Mouse (Mus musculus) hindbrain, embryonic 14.5 days (tissue): ENCODE data around the gene Sp8. TPM values are rescaled to one million over a fixed set of nuclear protein-coding genes. Genes with fewer than 3 reads are reported as not detected.

Experiments
- ATAC-seq: fragments of 200-750 bp; cut with Nextera tagmentation; 2 replicates; pipeline ENCODE4 v1.8.0; 2017; ENCODE audit warnings: moderate number of reproducible peaks, mild to moderate bottlenecking, moderate TSS enrichment, moderate library complexity; ENCODE audit not compliant: low FRiP score
- DNase-seq: peaks from one replicate; pipeline ENCODE4 v3.0.0-alpha.2; 2015; ENCODE audit warnings: low spot score
- H3K27ac ChIP-seq: fragments of 300-500 bp; sonication (generic); 2 replicates; pipeline ENCODE4 v1.5.1; 2014; ENCODE audit warnings: mild to moderate bottlenecking, moderate library complexity
- H3K27me3 ChIP-seq: fragments of 300-500 bp; sonication (generic); 2 replicates; pipeline ENCODE4 v1.6.1; 2014; ENCODE audit warnings: mild to moderate bottlenecking, low read length, mixed read lengths; ENCODE audit not compliant: control insufficient read depth, insufficient read depth
- H3K36me3 ChIP-seq: fragments of 300-500 bp; sonication (generic); replicated peaks from 2 replicates; pipeline ENCODE4 v1.6.1; 2014; ENCODE audit not compliant: control insufficient read depth, insufficient read depth
- H3K4me1 ChIP-seq: fragments of 300-500 bp; sonication (generic); replicated peaks from 2 replicates; pipeline ENCODE4 v1.6.1; 2014; ENCODE audit warnings: antibody characterized with exemption, low read length, mixed read lengths; ENCODE audit not compliant: control insufficient read depth, insufficient read depth
- H3K4me2 ChIP-seq: fragments of 300-500 bp; sonication (generic); replicated peaks from 2 replicates; pipeline ENCODE4 v1.6.1; 2014; ENCODE audit warnings: mild to moderate bottlenecking, moderate library complexity
- H3K4me3 ChIP-seq: fragments of 300-500 bp; sonication (generic); replicated peaks from 2 replicates; pipeline ENCODE4 v1.5.1; 2014; ENCODE audit warnings: mild to moderate bottlenecking, low read length
- H3K9ac ChIP-seq: fragments of 300-500 bp; sonication (generic); 2 replicates; pipeline ENCODE4 v1.6.1; 2014
- H3K9me3 ChIP-seq: fragments of 300-500 bp; sonication (generic); 2 replicates; pipeline ENCODE4 v1.6.1; 2016; ENCODE audit warnings: low read length; ENCODE audit not compliant: control insufficient read depth
- WGBS: fragments of 180-500 bp; shearing (Covaris S2); extraction: QIAGEN DNeasy Blood & Tissue Kit; methylation state at CpG from one replicate; pipeline ENCODE4 v1.1.7; 2014; 5-methylcytosine and 5-hydroxymethylcytosine counted together
- polyA plus RNA-seq: library from polyadenylated mRNA; unstranded; fragments of >200 nt; fragmentation: Nextera tagmentation; extraction: Ambion mirVana; gene quantifications from 2 replicates; pipeline ENCODE4 v1.2.1, GENCODE M21; 2014

The Sp8 gene
- polyA plus RNA-seq, 1 experiment from 2014 or later, result 3.3 TPM

- no peak for ATAC-seq
These were observed 5.8 kb upstream of the Sp8 start for GRCm38 (mm10) chr12:118840301-118840700.

GRCm38 (mm10) chr12:118840861-118841260 is 5.3 kb upstream of the Sp8 start:
- H3K9ac ChIP-seq, result no peak overlapping the region
- ATAC-seq (no peak; the same call in 1 of the 2 replicates), DNase-seq (no peak)
- H3K27ac ChIP-seq, result no peak overlapping the region
- no peak overlapping the region for H3K4me2 ChIP-seq
- H3K4me1 ChIP-seq, result peaks cover 9% of the 10 kb centered on the region
- H3K9me3 ChIP-seq, result no peaks in the 10 kb centered on the region
- H3K27me3 ChIP-seq, result peaks cover 97% of the 10 kb centered on the region
- no peak overlapping the region for H3K4me3 ChIP-seq
- WGBS, result 4% methylated on average over 12 of the region's 12 CpGs
- no peaks in the 10 kb centered on the region for H3K36me3 ChIP-seq

More at GRCm38 (mm10) chr12:118840301-118840700, 5.8 kb upstream of the Sp8 start:
- no peak for DNase-seq
- Histone ChIP-seq H3K4me3 (no peak overlapping the region), H3K27me3 (peaks cover 96% of the 10 kb centered on the region), H3K4me2 (peak overlapping the region; percentile 19; the same call in 1 of the 2 replicates), H3K9ac (no peak overlapping the region), H3K9me3 (no peaks in the 10 kb centered on the region), H3K4me1 (peaks cover 9% of the 10 kb centered on the region), H3K27ac (no peak overlapping the region), H3K36me3 (no peaks in the 10 kb centered on the region)
- WGBS, result 1% methylated on average over 15 of the region's 15 CpGs

GRCm38 (mm10) chr12:118841381-118841922 is 4.7 kb upstream of the Sp8 start:
- 8% methylated on average over 5 of the region's 5 CpGs for WGBS
- Histone ChIP-seq H3K36me3 (no peaks in the 10 kb centered on the region), H3K27ac (no peak overlapping the region), H3K4me1 (peaks cover 8% of the 10 kb centered on the region), H3K9ac (no peak overlapping the region), H3K4me2 (no peak overlapping the region), H3K4me3 (no peak overlapping the region), H3K27me3 (peaks cover 97% of the 10 kb centered on the region), H3K9me3 (no peaks in the 10 kb centered on the region)
- no peak for ATAC-seq
- DNase-seq, result no peak

GRCm38 (mm10) chr12:118841971-118842550 is 4.1 kb upstream of the Sp8 start:
- H3K27me3 ChIP-seq, result peaks cover 97% of the 10 kb centered on the region
- no peak overlapping the region for H3K4me2 ChIP-seq
- H3K9me3 ChIP-seq, result no peaks in the 10 kb centered on the region
- H3K36me3 ChIP-seq, result no peaks in the 10 kb centered on the region
- no peak overlapping the region for H3K27ac ChIP-seq
- H3K4me1 ChIP-seq, result peaks cover 8% of the 10 kb centered on the region; the same call in 1 of the 2 replicates
- ATAC-seq (no peak), DNase-seq (no peak)
- no peak overlapping the region for H3K4me3 ChIP-seq
- 16% methylated on average over 6 of the region's 6 CpGs for WGBS
- no peak overlapping the region for H3K9ac ChIP-seq

GRCm38 (mm10) chr12:118842671-118843411 is 3.3 kb upstream of the Sp8 start:
- peak overlapping the region; percentile 18 for H3K4me3 ChIP-seq
- H3K36me3 ChIP-seq, result no peaks in the 10 kb centered on the region
- H3K9ac ChIP-seq, result no peak overlapping the region
- DNase-seq (no peak), ATAC-seq (0 out of 2 replicates have a peak, but pooled peaks have one; percentile 9)
- peak overlapping the region; percentile 41 for H3K4me2 ChIP-seq
- H3K4me1 ChIP-seq, result peaks cover 9% of the 10 kb centered on the region; the same call in 1 of the 2 replicates
- WGBS, result under 1% methylated on average over 33 of the region's 33 CpGs
- no peak overlapping the region for H3K27ac ChIP-seq
- peaks cover 98% of the 10 kb centered on the region for H3K27me3 ChIP-seq
- no peaks in the 10 kb centered on the region for H3K9me3 ChIP-seq

GRCm38 (mm10) chr12:118844111-118844510 is 2.0 kb upstream of the Sp8 start:
- no peak overlapping the region for H3K27ac ChIP-seq
- no peak overlapping the region for H3K4me2 ChIP-seq
- no peaks in the 10 kb centered on the region for H3K36me3 ChIP-seq
- ATAC-seq (no peak), DNase-seq (no peak)
- H3K9ac ChIP-seq, result no peak overlapping the region
- H3K4me1 ChIP-seq, result peaks cover 9% of the 10 kb centered on the region
- H3K27me3 ChIP-seq, result peaks cover 98% of the 10 kb centered on the region
- H3K9me3 ChIP-seq, result no peaks in the 10 kb centered on the region
- no peak overlapping the region for H3K4me3 ChIP-seq

- no peak overlapping the region for H3K4me3 ChIP-seq
- 20% methylated on average over 3 of the region's 3 CpGs for WGBS
- H3K4me2 ChIP-seq, result no peak overlapping the region
- H3K9me3 ChIP-seq, result no peaks in the 10 kb centered on the region
- peaks cover 98% of the 10 kb centered on the region for H3K27me3 ChIP-seq
- H3K4me1 ChIP-seq, result peaks cover 9% of the 10 kb centered on the region
- DNase-seq, result no peak
- no peak overlapping the region for H3K9ac ChIP-seq
- no peak for ATAC-seq
- no peak overlapping the region for H3K27ac ChIP-seq
- no peaks in the 10 kb centered on the region for H3K36me3 ChIP-seq
These were observed 1.3 kb upstream of the Sp8 start for GRCm38 (mm10) chr12:118844841-118845240.

GRCm38 (mm10) chr12:118845351-118845750 is 778 bp upstream of the Sp8 start:
- H3K4me3 ChIP-seq, result no peak overlapping the region
- H3K27ac ChIP-seq, result no peak overlapping the region
- peaks cover 98% of the 10 kb centered on the region for H3K27me3 ChIP-seq
- DNase-seq, result no peak
- H3K4me1 ChIP-seq, result peaks cover 9% of the 10 kb centered on the region
- no peak overlapping the region for H3K4me2 ChIP-seq
- H3K36me3 ChIP-seq, result no peaks in the 10 kb centered on the region
- H3K9ac ChIP-seq, result no peak overlapping the region
- no peaks in the 10 kb centered on the region for H3K9me3 ChIP-seq
- no peak for ATAC-seq
- WGBS, result 10% methylated on average over 3 of the region's 3 CpGs

- H3K4me2 ChIP-seq, result peak overlapping the region; percentile 53
- WGBS, result under 1% methylated on average over 59 of the region's 59 CpGs
- DNase-seq (no peak), ATAC-seq (peak; percentile 54; the same call in 1 of the 2 replicates)
- H3K9ac ChIP-seq, result peak overlapping the region; percentile 31; the same call in 1 of the 2 replicates
- H3K27ac ChIP-seq, result 0 out of 2 replicates have a peak overlapping the region, but pooled peaks have one; percentile 11
- peak overlapping the region; percentile 40 for H3K4me3 ChIP-seq
- peaks cover 9% of the 10 kb centered on the region for H3K4me1 ChIP-seq
- no peaks in the 10 kb centered on the region for H3K36me3 ChIP-seq
- H3K27me3 ChIP-seq, result peaks cover 96% of the 10 kb centered on the region
- no peaks in the 10 kb centered on the region for H3K9me3 ChIP-seq
These were observed 656 bp downstream of the Sp8 start for GRCm38 (mm10) chr12:118846649-118847321.
